Mouse (Mus musculus) forebrain, embryonic 11.5 days (tissue): ENCODE results near the gene Mki67. TPM values are rescaled to one million over a fixed set of nuclear protein-coding genes. Genes with fewer than 3 reads are reported as not detected.
"Not testable (repeated sequence)": the region's sequence is repeated elsewhere in the genome, so short reads cannot be mapped to it uniquely, and the experiment has no call there.

Experiments
- ATAC-seq: fragments of 200-750 bp; cut with Nextera tagmentation; replicated peaks from 2 replicates; pipeline ENCODE4 v1.8.0; 2017; ENCODE audit warnings: moderate TSS enrichment; ENCODE audit not compliant: low FRiP score
- DNase-seq: peaks from one replicate; pipeline ENCODE4 v3.0.0-alpha.2; 2017; ENCODE audit warnings: low spot score
- H3K27ac ChIP-seq: fragments of 300-500 bp; sonication (generic); 2 replicates; pipeline ENCODE4 v1.5.1; 2014; ENCODE audit warnings: low read depth, low read length
- H3K27me3 ChIP-seq: fragments of 300-500 bp; sonication (generic); 2 replicates; pipeline ENCODE4 v1.6.1; 2014; ENCODE audit warnings: mild to moderate bottlenecking, low read length, mixed read lengths; ENCODE audit not compliant: control insufficient read depth, insufficient read depth
- H3K36me3 ChIP-seq: fragments of 300-500 bp; sonication (generic); 2 replicates; pipeline ENCODE4 v1.6.1; 2014; ENCODE audit warnings: mild to moderate bottlenecking, low read length, moderate library complexity, mixed read lengths; ENCODE audit not compliant: control insufficient read depth, insufficient read depth
- H3K4me1 ChIP-seq: fragments of 300-500 bp; sonication (generic); replicated peaks from 2 replicates; pipeline ENCODE4 v1.6.1; 2014; ENCODE audit warnings: low read length, mixed read lengths; ENCODE audit not compliant: control insufficient read depth, insufficient read depth
- H3K4me2 ChIP-seq: fragments of 300-500 bp; sonication (generic); 2 replicates; pipeline ENCODE4 v1.6.1; 2014; ENCODE audit warnings: low read depth, mild to moderate bottlenecking, low read length, moderate library complexity, mixed read lengths; ENCODE audit not compliant: severe bottlenecking
- H3K4me3 ChIP-seq: fragments of 300-500 bp; sonication (generic); 2 replicates; pipeline ENCODE4 v1.5.1; 2014; ENCODE audit warnings: low read depth, low read length
- H3K9ac ChIP-seq: fragments of 300-500 bp; sonication (generic); 2 replicates; pipeline ENCODE4 v1.6.1; 2014; ENCODE audit warnings: low read length
- H3K9me3 ChIP-seq: fragments of 300-500 bp; sonication (generic); 2 replicates; pipeline ENCODE4 v1.6.1; 2016; ENCODE audit warnings: low read length, mixed read lengths; ENCODE audit not compliant: control insufficient read depth
- WGBS: fragments of 180-500 bp; shearing (Covaris S2); extraction: QIAGEN DNeasy Blood & Tissue Kit; methylation state at CpG from one replicate; pipeline ENCODE4 v1.1.7; 2014; 5-methylcytosine and 5-hydroxymethylcytosine counted together
- polyA plus RNA-seq: library from polyadenylated mRNA; unstranded; fragments of >200 nt; fragmentation: Nextera tagmentation; extraction: Ambion mirVana; gene quantifications from 2 replicates; pipeline ENCODE4 v1.2.1, GENCODE M21; 2014

The Mki67 gene
- polyA plus RNA-seq, 1 experiment from 2014 or later = 76.5 TPM

DNA sequence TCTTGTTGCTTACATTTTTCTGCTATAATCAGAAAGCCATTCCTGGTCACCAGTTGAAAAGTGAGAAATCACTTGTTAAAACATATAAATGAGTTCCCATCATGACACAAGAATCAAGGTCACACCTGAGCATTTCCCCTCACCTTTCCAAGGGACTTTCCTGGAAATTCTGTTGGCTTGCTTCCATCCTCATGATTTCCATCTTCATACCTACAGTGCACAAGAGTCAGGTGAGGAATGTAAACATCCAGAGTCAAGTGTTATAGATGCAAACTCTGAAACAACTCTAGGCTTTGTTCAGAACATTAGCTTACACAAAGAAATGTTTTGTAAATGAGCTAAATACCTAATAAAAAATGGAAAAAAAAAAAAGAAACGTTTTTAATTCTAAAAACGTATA is 5.5 kb downstream of the Mki67 start:
- 0 out of 2 replicates have a peak, but pooled peaks cover 6% of the 10 kb centered on the region for H3K4me1 ChIP-seq
- no peak for DNase-seq
- no peak overlapping the region for H3K4me2 ChIP-seq
- peaks cover 16% of the 10 kb centered on the region for H3K36me3 ChIP-seq
- ATAC-seq = no peak
- H3K4me3 ChIP-seq = no peak overlapping the region
- WGBS = 85% methylated on average over 2 of the region's 2 CpGs
- no peak overlapping the region for H3K9ac ChIP-seq
- H3K9me3 ChIP-seq = no peaks in the 10 kb centered on the region
- H3K27me3 ChIP-seq = no peaks in the 10 kb centered on the region
- no peak overlapping the region for H3K27ac ChIP-seq

DNA sequence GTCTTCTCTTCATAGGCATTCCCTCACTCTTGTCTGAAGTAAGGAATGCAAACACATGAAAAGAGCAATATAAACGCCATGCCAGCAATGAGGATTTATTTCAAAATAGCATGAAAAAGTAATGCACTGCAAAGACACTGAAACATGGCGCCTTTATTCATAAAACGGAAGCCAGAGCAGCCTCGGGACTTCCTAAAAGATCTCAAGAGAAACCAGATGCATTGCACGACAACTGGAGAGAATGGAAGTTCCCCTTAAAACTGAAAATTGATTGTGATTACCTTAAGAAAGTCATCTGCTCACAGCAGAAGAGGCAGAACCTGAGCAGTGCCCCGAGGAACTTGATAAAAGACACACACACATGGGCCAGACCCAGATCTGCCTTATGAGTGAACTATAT is 10.4 kb downstream of the Mki67 start:
- DNase-seq (no peak), ATAC-seq (no peak)
- Histone ChIP-seq H3K27ac (no peak overlapping the region), H3K27me3 (no peaks in the 10 kb centered on the region), H3K4me1 (no peaks in the 10 kb centered on the region), H3K9ac (no peak overlapping the region), H3K36me3 (peaks cover 30% of the 10 kb centered on the region), H3K4me2 (no peak overlapping the region), H3K4me3 (no peak overlapping the region), H3K9me3 (no peaks in the 10 kb centered on the region)
- 95% methylated on average over 6 of the region's 6 CpGs for WGBS

DNA sequence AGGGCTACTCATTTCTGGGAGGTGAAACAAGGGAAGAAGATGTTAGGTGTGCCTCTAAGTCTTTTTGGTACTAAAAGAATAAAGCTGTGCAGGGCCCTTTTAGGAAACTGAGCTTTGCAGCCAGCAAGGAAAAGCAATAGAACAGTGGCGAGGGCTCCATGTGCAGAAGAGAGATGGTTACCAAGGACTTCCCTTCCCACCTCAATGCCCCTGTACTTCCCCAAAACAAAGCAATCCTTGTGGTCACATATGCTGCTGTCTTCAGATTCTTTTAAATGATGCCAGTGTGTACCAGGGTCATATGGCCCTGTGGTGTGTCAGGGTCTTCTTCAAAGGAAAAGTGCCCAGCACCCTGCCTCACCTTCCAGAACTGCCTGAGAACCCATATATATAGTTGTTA is 11.1 kb downstream of the Mki67 start:
- Histone ChIP-seq H3K4me2 (no peak overlapping the region), H3K9ac (no peak overlapping the region), H3K9me3 (no peaks in the 10 kb centered on the region), H3K4me3 (no peak overlapping the region), H3K4me1 (no peaks in the 10 kb centered on the region), H3K27me3 (no peaks in the 10 kb centered on the region), H3K36me3 (peaks cover 34% of the 10 kb centered on the region), H3K27ac (no peak overlapping the region)
- ATAC-seq (no peak), DNase-seq (no peak)
- 95% methylated on average over 1 of the region's 1 CpGs for WGBS

DNA sequence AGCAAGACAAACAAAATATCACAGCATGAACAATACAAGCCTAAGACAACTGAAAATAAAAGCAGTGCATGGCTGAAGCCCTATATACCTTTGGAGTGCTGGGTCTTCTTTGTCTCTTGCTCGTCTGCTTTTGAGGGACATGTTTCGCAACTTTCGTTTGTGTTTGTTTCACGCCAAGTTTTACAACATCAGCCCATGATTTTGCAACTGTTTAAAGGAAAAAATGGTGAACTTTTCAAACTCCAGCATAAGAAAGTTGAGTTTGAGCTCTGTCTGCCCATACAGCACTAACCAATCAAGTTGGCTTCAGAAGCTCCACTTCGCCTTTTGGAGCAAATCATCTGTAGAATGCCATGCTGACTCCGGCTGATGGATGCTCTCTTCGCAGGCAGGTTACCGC is 11.9 kb downstream of the Mki67 start:
- peaks cover 33% of the 10 kb centered on the region for H3K36me3 ChIP-seq
- 97% methylated on average over 8 of the region's 8 CpGs for WGBS

DNA sequence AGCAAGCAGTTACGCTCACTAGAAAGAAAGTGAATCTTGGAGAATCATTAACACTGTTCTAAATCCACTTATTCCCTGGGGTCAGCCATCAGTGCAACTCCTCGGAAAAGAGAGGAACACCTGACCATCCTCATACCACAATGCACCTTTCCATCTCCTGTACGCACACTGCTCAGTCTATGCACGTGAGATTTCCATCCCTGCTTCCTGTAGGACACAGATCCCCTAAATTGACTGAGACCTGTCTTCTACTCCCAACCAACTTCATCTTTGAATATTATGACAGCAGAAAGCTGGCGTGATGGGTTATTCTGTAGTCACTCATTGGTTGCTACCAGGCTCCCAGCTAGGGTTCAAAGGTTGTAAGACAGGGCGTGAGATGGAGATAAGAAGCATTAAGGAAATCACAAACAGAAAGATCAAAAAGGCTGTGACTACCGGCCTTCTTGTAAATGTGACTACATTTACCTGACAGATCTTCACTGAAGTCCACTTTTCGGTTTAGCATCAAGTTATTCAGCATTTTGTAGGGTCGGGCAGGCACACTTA is 12.5 kb downstream of the Mki67 start:
- no peak for ATAC-seq
- H3K36me3 ChIP-seq = peaks cover 33% of the 10 kb centered on the region

More for the DNA sequence above, 11.9 kb downstream of the Mki67 start:
- Histone ChIP-seq H3K27ac (no peak overlapping the region), H3K4me2 (no peak overlapping the region), H3K4me3 (no peak overlapping the region), H3K9ac (no peak overlapping the region), H3K27me3 (no peaks in the 10 kb centered on the region), H3K4me1 (no peaks in the 10 kb centered on the region), H3K9me3 (no peaks in the 10 kb centered on the region)
- DNase-seq (no peak), ATAC-seq (no peak)

DNA sequence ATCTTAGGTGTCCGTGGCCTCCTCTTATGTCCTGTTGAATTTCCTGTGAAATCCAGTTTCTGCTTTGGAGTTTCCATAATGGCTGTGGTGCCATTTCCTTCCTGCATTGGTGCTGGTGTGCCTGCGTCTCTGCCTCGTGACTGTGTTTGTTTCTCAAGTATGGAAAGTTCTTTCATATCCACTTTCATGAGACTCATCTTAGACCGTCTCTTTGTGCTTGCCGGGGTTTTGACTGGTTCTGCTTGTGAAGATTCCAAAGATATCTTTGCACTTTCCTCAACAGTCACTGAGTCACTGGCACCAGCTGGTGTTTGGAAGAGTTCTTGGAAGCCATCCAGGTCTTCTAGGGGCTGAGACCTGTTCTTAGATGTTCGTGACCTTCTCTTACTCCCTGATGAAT is 16.8 kb downstream of the Mki67 start:
- DNase-seq, ATAC-seq, H3K4me3 ChIP-seq, H3K4me2 ChIP-seq, H3K27ac ChIP-seq, H3K9ac ChIP-seq, H3K4me1 ChIP-seq, H3K27me3 ChIP-seq, H3K9me3 ChIP-seq: not testable (repeated sequence)
- WGBS = 92% methylated on average over 6 of the region's 6 CpGs
- H3K36me3 ChIP-seq = peaks cover 33% of the 10 kb centered on the region

More for the DNA sequence above, 12.5 kb downstream of the Mki67 start:
- no peak for DNase-seq
- no peaks in the 10 kb centered on the region for H3K4me1 ChIP-seq
- WGBS = 93% methylated on average over 9 of the region's 9 CpGs
- no peak overlapping the region for H3K9ac ChIP-seq
- H3K27ac ChIP-seq = no peak overlapping the region
- no peak overlapping the region for H3K4me3 ChIP-seq
- no peak overlapping the region for H3K4me2 ChIP-seq
- H3K27me3 ChIP-seq = no peaks in the 10 kb centered on the region
- H3K9me3 ChIP-seq = no peaks in the 10 kb centered on the region

DNA sequence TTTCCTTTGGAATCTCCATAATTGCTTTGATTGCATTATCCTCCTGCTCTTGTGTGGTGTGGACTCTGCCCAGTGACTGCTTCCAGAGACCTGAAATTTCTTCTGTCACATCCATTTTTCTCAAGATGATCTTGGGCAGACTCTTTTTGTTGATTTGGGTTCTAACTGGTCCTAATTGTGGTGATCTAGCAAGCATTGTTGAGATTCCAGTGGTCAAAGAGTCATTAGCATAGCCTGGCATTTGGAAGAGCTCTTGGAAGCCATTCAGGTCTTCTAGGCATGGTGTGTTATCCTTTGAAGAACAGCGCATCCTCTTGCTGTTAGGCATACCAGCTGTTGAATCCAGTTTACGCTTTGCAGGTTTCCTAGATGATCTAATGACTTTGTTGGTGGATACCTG is 17.8 kb downstream of the Mki67 start:
- Histone ChIP-seq H3K4me1 (no peaks in the 10 kb centered on the region), H3K9me3 (no peaks in the 10 kb centered on the region), H3K36me3 (peaks cover 31% of the 10 kb centered on the region), H3K4me2 (no peak overlapping the region), H3K27ac (no peak overlapping the region), H3K4me3 (no peak overlapping the region), H3K9ac (no peak overlapping the region), H3K27me3 (no peaks in the 10 kb centered on the region)
- ATAC-seq = no peak
- no peak for DNase-seq
- 100% methylated on average over 2 of the region's 2 CpGs for WGBS

DNA sequence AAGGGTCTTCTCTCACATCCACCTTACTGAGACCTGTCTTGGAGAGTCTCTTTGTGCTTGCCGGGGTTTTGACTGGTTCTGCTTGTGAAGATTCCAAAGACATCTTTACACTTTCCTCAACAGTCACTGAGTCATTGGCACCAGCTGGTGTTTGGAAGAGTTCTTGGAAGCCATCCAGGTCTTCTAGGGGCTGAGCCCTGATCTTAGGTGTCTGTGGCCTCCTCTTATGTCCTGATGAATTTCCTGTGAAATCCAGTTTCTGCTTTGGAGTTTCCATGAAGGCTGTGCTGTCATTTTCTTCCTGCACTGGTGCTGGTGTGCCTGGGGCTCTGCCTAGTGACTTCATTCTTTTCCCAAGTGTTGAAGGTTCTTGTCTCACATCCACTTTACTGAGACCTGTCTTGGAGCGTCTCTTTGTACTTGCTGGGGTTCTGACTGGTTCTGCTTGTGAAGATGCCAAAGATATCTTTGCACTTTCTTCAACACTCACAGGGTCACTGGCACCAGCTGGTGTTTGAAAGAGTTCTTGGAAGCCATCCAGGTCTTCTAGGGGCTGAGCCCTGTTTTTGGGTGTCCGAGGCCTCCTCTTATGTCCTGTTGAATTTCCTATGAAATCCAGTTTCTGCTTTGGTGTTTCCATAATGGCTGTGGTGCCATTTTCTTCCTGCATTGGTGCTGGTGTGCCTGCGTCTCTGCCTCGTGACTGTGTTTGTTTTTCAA is 19.0 kb downstream of the Mki67 start:
- not testable (repeated sequence) for H3K27me3 ChIP-seq, H3K4me2 ChIP-seq, H3K4me1 ChIP-seq, DNase-seq, H3K9me3 ChIP-seq, H3K4me3 ChIP-seq, ATAC-seq, H3K27ac ChIP-seq, H3K9ac ChIP-seq
- H3K36me3 ChIP-seq = peaks cover 29% of the 10 kb centered on the region
- 93% methylated on average over 5 of the region's 5 CpGs for WGBS

DNA sequence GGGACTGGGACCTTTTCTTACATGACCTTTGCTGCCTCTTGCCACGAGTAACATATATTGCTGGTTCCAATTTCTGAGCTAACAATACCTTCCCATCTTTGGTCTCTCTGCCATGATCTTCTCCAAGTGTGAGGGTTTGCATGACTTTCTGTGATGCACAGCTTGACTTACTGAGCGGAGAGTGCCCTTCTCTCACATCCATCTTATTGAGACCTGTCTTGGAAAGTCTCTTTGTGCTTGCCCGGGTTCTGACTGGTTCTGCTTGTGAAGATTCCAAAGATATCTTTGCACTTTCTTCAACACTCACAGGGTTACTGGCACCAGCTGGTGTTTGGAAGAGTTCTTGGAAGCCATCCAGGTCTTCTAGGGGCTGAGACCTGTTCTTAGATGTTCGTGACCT is 20.0 kb downstream of the Mki67 start:
- Histone ChIP-seq H3K9me3 (no peaks in the 10 kb centered on the region), H3K4me2 (no peak overlapping the region), H3K27ac (no peak overlapping the region), H3K27me3 (no peaks in the 10 kb centered on the region), H3K36me3 (peaks cover 34% of the 10 kb centered on the region), H3K4me3 (no peak overlapping the region), H3K9ac (no peak overlapping the region), H3K4me1 (no peaks in the 10 kb centered on the region)
- 93% methylated on average over 4 of the region's 4 CpGs for WGBS
- DNase-seq = no peak
- no peak for ATAC-seq
